ENCODE assay signal across 8 mouse cellular contexts in the genomic region with DNA sequence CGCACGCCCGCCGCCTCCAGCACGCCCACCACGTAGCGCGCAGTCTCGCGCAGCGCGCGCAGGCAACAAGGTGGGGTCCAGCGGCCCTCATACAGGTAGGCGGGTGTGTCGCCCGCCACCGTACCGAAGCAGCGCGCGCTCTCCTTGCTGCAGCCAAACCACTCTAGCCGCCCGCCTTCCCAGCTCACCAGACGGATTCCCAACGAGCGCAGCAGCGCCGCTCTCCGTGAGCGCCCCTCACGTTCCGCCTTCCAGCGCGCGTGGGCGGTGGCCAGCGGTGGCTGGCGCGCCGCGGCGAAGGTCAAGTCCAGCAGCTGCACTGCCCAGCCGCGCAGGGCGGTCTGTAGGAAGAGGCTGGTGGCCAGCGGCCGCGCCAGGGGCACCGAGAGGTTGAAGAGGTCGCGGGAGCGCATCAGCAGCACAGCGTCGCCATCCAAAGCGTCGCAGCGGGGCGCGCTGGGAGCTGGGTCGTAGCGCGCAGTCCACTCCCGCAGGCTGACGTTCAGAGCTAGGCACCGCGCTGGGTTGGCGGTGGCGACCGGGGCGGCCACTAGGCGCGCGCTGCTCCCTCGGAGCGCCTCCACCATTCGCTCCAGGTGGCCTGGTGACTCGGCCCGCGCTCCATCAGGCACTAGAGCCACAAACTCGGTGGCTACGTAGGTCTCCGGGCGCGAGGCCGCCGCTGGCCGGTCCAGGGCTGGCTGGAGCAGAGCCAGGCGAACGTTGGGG. TPM values are rescaled to one million over a fixed set of nuclear protein-coding genes. Genes with fewer than 3 reads are reported as not detected.
DNase-seq lines count a peak whose midpoint lies in the region; ATAC-seq and TF ChIP-seq lines count a peak whose summit lies in the region.

No protein-coding gene starts in this region.

- H3K4me2 ChIP-seq in heart, embryonic 13.5 days = peak overlapping the region; percentile 86
- H3K4me2 ChIP-seq in hindbrain, embryonic 13.5 days = peak overlapping the region; percentile 85
- H3K4me2 ChIP-seq in liver, postnatal 0 days (ENCODE audit: low read depth, low read length) = peak overlapping the region; percentile 34
- H3K4me2 ChIP-seq in stomach, embryonic 14.5 days (replicated peaks; ENCODE audit: low read depth, low read length) = peak overlapping the region; percentile 62

- H3K36me3 ChIP-seq in heart, embryonic 13.5 days = peaks cover 73% of the 10 kb centered on the region
- peaks cover 24% of the 10 kb centered on the region for H3K36me3 ChIP-seq in hindbrain, embryonic 13.5 days
- no peaks in the 10 kb centered on the region; the same call in 1 of the 2 replicates for H3K36me3 ChIP-seq in liver, postnatal 0 days (replicated peaks; ENCODE audit: insufficient read depth, low read length)
- H3K36me3 ChIP-seq in stomach, embryonic 14.5 days (ENCODE audit: control insufficient read depth, insufficient read depth, low read length) = no peaks in the 10 kb centered on the region; the same call in none of the 2 replicates

- no peak for ATAC-seq in heart, embryonic 13.5 days (ENCODE audit: extremely low read depth, insufficient number of reproducible peaks, low FRiP score, low TSS enrichment)
- no peak for ATAC-seq in Patski
- peak; percentile 28 for ATAC-seq in hindbrain, embryonic 13.5 days (ENCODE audit: low FRiP score)
- peak; percentile 26 for ATAC-seq in liver, postnatal 0 days
- peak; percentile 48; the same call in 1 of the 2 replicates for ATAC-seq in stomach, embryonic 14.5 days (ENCODE audit: insufficient number of reproducible peaks, insufficient read depth, low FRiP score, low read depth)

- 9% methylated on average over 90 of the region's 90 CpGs for WGBS in heart, embryonic 13.5 days
- 5% methylated on average over 84 of the region's 90 CpGs for WGBS in hindbrain, embryonic 13.5 days
- WGBS in liver, postnatal 0 days (ENCODE audit: insufficient replicate concordance) = 49% methylated on average over 83 of the region's 90 CpGs
- 13% methylated on average over 90 of the region's 90 CpGs for WGBS in stomach, embryonic 14.5 days

- H3K9me3 ChIP-seq in heart, embryonic 13.5 days = no peaks in the 10 kb centered on the region
- H3K9me3 ChIP-seq in hindbrain, embryonic 13.5 days = no peaks in the 10 kb centered on the region
- no peaks in the 10 kb centered on the region for H3K9me3 ChIP-seq in liver, postnatal 0 days (ENCODE audit: low read length)
- no peaks in the 10 kb centered on the region for H3K9me3 ChIP-seq in stomach, embryonic 14.5 days (ENCODE audit: control insufficient read depth, low read depth, low read length)

- H3K27me3 ChIP-seq in heart, embryonic 13.5 days (replicated peaks) = peaks cover 31% of the 10 kb centered on the region
- no peaks in the 10 kb centered on the region for H3K27me3 ChIP-seq in Patski
- H3K27me3 ChIP-seq in hindbrain, embryonic 13.5 days = peaks cover 20% of the 10 kb centered on the region
- H3K27me3 ChIP-seq in liver, postnatal 0 days (ENCODE audit: insufficient read depth, low read length) = no peaks in the 10 kb centered on the region
- peaks cover 3% of the 10 kb centered on the region; the same call in 1 of the 2 replicates for H3K27me3 ChIP-seq in stomach, embryonic 14.5 days (ENCODE audit: control insufficient read depth, insufficient read depth, low read length)

- in situ Hi-C loops in Patski (cut with MboI; ENCODE audit: low pct_unique_long_range_greater_than_20kb) = no loop called here

- intact Hi-C loops in heart, postnatal 25 days (cut with DNase I) = loop anchor here (2.0 kb wide), 1 partner anchor 82 kb away; no protein-coding TSS in a partner anchor
- intact Hi-C loops in gastrocnemius, postnatal 14 days (cut with DNase I; ENCODE audit: low total_unique reads) = no loop called here

- H3K27ac ChIP-seq in heart, embryonic 13.5 days (replicated peaks) = no peak overlapping the region
- peak overlapping the region; percentile 90 for H3K27ac ChIP-seq in cortical plate, adult 2 months (ENCODE audit: insufficient read depth, low read length)
- peak overlapping the region; percentile 94 for H3K27ac ChIP-seq in hindbrain, embryonic 13.5 days
- H3K27ac ChIP-seq in liver, postnatal 0 days (ENCODE audit: low read depth) = no peak overlapping the region
- no peak overlapping the region for H3K27ac ChIP-seq in stomach, embryonic 14.5 days (ENCODE audit: low read length)

- POLR2A ChIA-PET in Patski (lab: Charles Lee) = no interaction called here

- peak; percentile 44 for TF ChIP-seq CTCF in Patski (IDR thresholded peaks at IDR 0.05)
- TF ChIP-seq CTCF in cortical plate, adult 2 months (IDR thresholded peaks at IDR 0.05; ENCODE audit: extremely low read depth, insufficient read depth, low read length) = no peak
- no peak for TF ChIP-seq CTCF in liver, postnatal 0 days (IDR thresholded peaks at IDR 0.05; ENCODE audit: low read depth)

- CTCF ChIA-PET in Patski (lab: Charles Lee) = interaction anchor here (0.8 kb wide), 1 partner anchor 66 kb away, joined by 3 read pairs; no protein-coding TSS in a partner anchor

- H3K4me3 ChIP-seq in heart, embryonic 13.5 days = peak overlapping the region; percentile 53
- H3K4me3 ChIP-seq in cortical plate, adult 2 months (ENCODE audit: insufficient read depth, low read length) = peak overlapping the region; percentile 44
- H3K4me3 ChIP-seq in hindbrain, embryonic 13.5 days = peak overlapping the region; percentile 58
- H3K4me3 ChIP-seq in liver, postnatal 0 days (ENCODE audit: low read depth, low read length) = no peak overlapping the region; the same call in 1 of the 2 replicates
- H3K4me3 ChIP-seq in stomach, embryonic 14.5 days (ENCODE audit: low read depth, low read length) = peak overlapping the region; percentile 33

- peaks cover 26% of the 10 kb centered on the region for H3K4me1 ChIP-seq in heart, embryonic 13.5 days
- H3K4me1 ChIP-seq in cortical plate, adult 2 months (ENCODE audit: control insufficient read depth, insufficient read depth, low read length) = peaks cover 10% of the 10 kb centered on the region
- peaks cover 60% of the 10 kb centered on the region for H3K4me1 ChIP-seq in hindbrain, embryonic 13.5 days (replicated peaks)
- peaks cover 8% of the 10 kb centered on the region for H3K4me1 ChIP-seq in liver, postnatal 0 days (ENCODE audit: insufficient read depth)
- peaks cover 12% of the 10 kb centered on the region for H3K4me1 ChIP-seq in stomach, embryonic 14.5 days (ENCODE audit: control insufficient read depth, insufficient read depth, low read length)

- 0 out of 2 replicates have a peak, but pooled peaks have one; percentile 8 for TF ChIP-seq POLR2A in cortical plate, adult 2 months (IDR thresholded peaks at IDR 0.05; ENCODE audit: extremely low read depth, insufficient read depth, low read length)

- peak overlapping the region; percentile 77 for H3K9ac ChIP-seq in heart, embryonic 13.5 days
- peak overlapping the region; percentile 87 for H3K9ac ChIP-seq in hindbrain, embryonic 13.5 days
- H3K9ac ChIP-seq in liver, postnatal 0 days (replicated peaks) = no peak overlapping the region
- H3K9ac ChIP-seq in stomach, embryonic 14.5 days (replicated peaks; ENCODE audit: low read depth, low read length) = peak overlapping the region; percentile 21; the same call in 1 of the 2 replicates

- no peak for DNase-seq in heart, postnatal 25 days (ENCODE audit: low spot score)
- no peak for DNase-seq in Patski (ENCODE audit: low read depth, low spot score)
- DNase-seq in liver, postnatal 0 days = no peak
- DNase-seq in gastrocnemius, postnatal 14 days = no peak

- no peak for TF ChIP-seq EP300 in liver, postnatal 0 days (IDR thresholded peaks at IDR 0.05; ENCODE audit: low read depth)

RNA-seq across cellular contexts. Expression of a gene that starts 4.6 kb away (rescaled TPM):
- polyA plus RNA-seq in heart, embryonic 13.5 days (2015; fragmentation: Nextera tagmentation; extraction: Ambion mirVana) = 81.1 and 82.5 TPM in 2 replicates
- total RNA-seq in heart, postnatal 25 days (2021) = 10 to 100 TPM; 54.8 to 65.5 TPM
- polyA plus RNA-seq in Patski (2021) = 90.0 TPM
- 291 and 307 TPM in 2 replicates for polyA plus RNA-seq in cortical plate, adult 2 months (2012; rRNA removed)
- polyA plus RNA-seq in hindbrain, embryonic 13.5 days (2015; fragmentation: Nextera tagmentation; extraction: Ambion mirVana) = 159 and 172 TPM in 2 replicates
- 15.9 and 18.4 TPM in 2 replicates for polyA plus RNA-seq in liver, postnatal 0 days (2015; fragmentation: Nextera tagmentation; extraction: Ambion mirVana)
- polyA plus RNA-seq in stomach, embryonic 14.5 days (2014; fragmentation: Nextera tagmentation; extraction: Ambion mirVana) = 105 and 120 TPM in 2 replicates
- total RNA-seq in gastrocnemius, postnatal 14 days (2021) = 10 to 100 TPM; 22.6 to 29.3 TPM

RNA-seq across cellular contexts. Expression of a gene that starts 5.4 kb away (rescaled TPM):
- 31.9 and 33.3 TPM in 2 replicates for polyA plus RNA-seq in heart, embryonic 13.5 days (2015; fragmentation: Nextera tagmentation; extraction: Ambion mirVana)
- total RNA-seq in heart, postnatal 25 days (2021) = 10 to 100 TPM; 46.2 to 48.0 TPM
- polyA plus RNA-seq in Patski (2021) = 33.4 TPM
- 42.3 and 44.0 TPM in 2 replicates for polyA plus RNA-seq in cortical plate, adult 2 months (2012; rRNA removed)
- polyA plus RNA-seq in hindbrain, embryonic 13.5 days (2015; fragmentation: Nextera tagmentation; extraction: Ambion mirVana) = 43.6 and 45.3 TPM in 2 replicates
- 7.4 and 8.7 TPM in 2 replicates for polyA plus RNA-seq in liver, postnatal 0 days (2015; fragmentation: Nextera tagmentation; extraction: Ambion mirVana)
- 23.8 and 25.8 TPM in 2 replicates for polyA plus RNA-seq in stomach, embryonic 14.5 days (2014; fragmentation: Nextera tagmentation; extraction: Ambion mirVana)
- total RNA-seq in gastrocnemius, postnatal 14 days (2021) = 10 to 100 TPM; 24.2 to 25.8 TPM

RNA-seq across cellular contexts. Expression of a gene that starts 29.9 kb away (rescaled TPM):
- 35.2 and 37.8 TPM in 2 replicates for polyA plus RNA-seq in heart, embryonic 13.5 days (2015; fragmentation: Nextera tagmentation; extraction: Ambion mirVana)
- 10 to 100 TPM; 18.5 to 22.8 TPM for total RNA-seq in heart, postnatal 25 days (2021)
- 69.5 TPM for polyA plus RNA-seq in Patski (2021)
- 5.7 and 6.1 TPM in 2 replicates for polyA plus RNA-seq in cortical plate, adult 2 months (2012; rRNA removed)
- polyA plus RNA-seq in hindbrain, embryonic 13.5 days (2015; fragmentation: Nextera tagmentation; extraction: Ambion mirVana) = 8.6 and 8.7 TPM in 2 replicates
- polyA plus RNA-seq in liver, postnatal 0 days (2015; fragmentation: Nextera tagmentation; extraction: Ambion mirVana) = 43.9 and 44.8 TPM in 2 replicates
- 36.7 and 39.0 TPM in 2 replicates for polyA plus RNA-seq in stomach, embryonic 14.5 days (2014; fragmentation: Nextera tagmentation; extraction: Ambion mirVana)
- total RNA-seq in gastrocnemius, postnatal 14 days (2021) = 10 to 100 TPM; 25.4 to 27.0 TPM

RNA-seq across cellular contexts. Expression of a gene that starts 31.6 kb away (rescaled TPM):
- 9.6 and 11.1 TPM in 2 replicates for polyA plus RNA-seq in heart, embryonic 13.5 days (2015; fragmentation: Nextera tagmentation; extraction: Ambion mirVana)
- 10 to 100 TPM; 18.0 to 22.9 TPM for total RNA-seq in heart, postnatal 25 days (2021)
- polyA plus RNA-seq in Patski (2021) = 15.3 TPM
- 6.5 and 6.8 TPM in 2 replicates for polyA plus RNA-seq in cortical plate, adult 2 months (2012; rRNA removed)
- polyA plus RNA-seq in hindbrain, embryonic 13.5 days (2015; fragmentation: Nextera tagmentation; extraction: Ambion mirVana) = 6.6 and 7.3 TPM in 2 replicates
- polyA plus RNA-seq in liver, postnatal 0 days (2015; fragmentation: Nextera tagmentation; extraction: Ambion mirVana) = 4.3 and 5.0 TPM in 2 replicates
- 14.2 and 14.6 TPM in 2 replicates for polyA plus RNA-seq in stomach, embryonic 14.5 days (2014; fragmentation: Nextera tagmentation; extraction: Ambion mirVana)
- 10 to 100 TPM in 1 of 2 experiments, 1 to 10 TPM in 1; 8.5 to 11.8 TPM for total RNA-seq in gastrocnemius, postnatal 14 days (2021)

Comparison
In these comparisons a context has a peak if more than half of its experiments do, and no peak if none do; other contexts are left out.
1. ATAC-seq: peak in hindbrain, embryonic 13.5 days (single experiment), liver, postnatal 0 days (single experiment) and stomach, embryonic 14.5 days (single experiment); none in heart, embryonic 13.5 days (single experiment) and Patski (single experiment).
2. H3K27ac ChIP-seq: peak in cortical plate, adult 2 months (single experiment) and hindbrain, embryonic 13.5 days (single experiment); none in heart, embryonic 13.5 days (single experiment), liver, postnatal 0 days (single experiment) and stomach, embryonic 14.5 days (single experiment).
3. H3K4me2 ChIP-seq: peak in every context shown above with its lines; median percentile 86 in heart, embryonic 13.5 days; 85 in hindbrain, embryonic 13.5 days; 62 in stomach, embryonic 14.5 days; 34 in liver, postnatal 0 days.